Mouse (Mus musculus): ENCODE measurements around the gene Fam102a. TPM values are rescaled to one million over a fixed set of nuclear protein-coding genes. Genes with fewer than 3 reads are reported as not detected.

The Fam102a gene
- polyA plus RNA-seq, 1 experiment from 2014 or later, result 6.8 TPM

GRCm38 (mm10) chr2:32501754-32502324 lies 33.3 kb upstream of the Fam102a start:
- no peaks in the 10 kb centered on the region for H3K36me3 ChIP-seq

GRCm38 (mm10) chr2:32502843-32503242 lies 32.3 kb upstream of the Fam102a start:
- Histone ChIP-seq H3K27me3 (ENCODE audit: low read depth, poor library complexity, severe bottlenecking) (no peaks in the 10 kb centered on the region), H3K4me3 (no peak overlapping the region), H3K27ac (replicated peaks) (no peak overlapping the region), H3K36me3 (no peaks in the 10 kb centered on the region), H3K9me3 (replicated peaks) (peaks cover 9% of the 10 kb centered on the region), H3K4me1 (peaks cover 11% of the 10 kb centered on the region)
- WGBS, result 91% methylated on average over 12 of the region's 12 CpGs
- DNase-seq (ENCODE audit: low spot score), result no peak

More at GRCm38 (mm10) chr2:32501754-32502324, 33.3 kb upstream of the Fam102a start:
- no peak for DNase-seq (ENCODE audit: low spot score)
- H3K9me3 ChIP-seq (replicated peaks), result peaks cover 9% of the 10 kb centered on the region
- H3K4me1 ChIP-seq, result peaks cover 5% of the 10 kb centered on the region; the same call in 1 of the 2 replicates
- H3K27me3 ChIP-seq (ENCODE audit: low read depth, poor library complexity, severe bottlenecking), result no peaks in the 10 kb centered on the region
- peak overlapping the region; percentile 47; the same call in 1 of the 2 replicates for H3K27ac ChIP-seq (replicated peaks)
- WGBS, result 81% methylated on average over 5 of the region's 5 CpGs
- no peak overlapping the region for H3K4me3 ChIP-seq

- Histone ChIP-seq H3K4me3 (no peak overlapping the region), H3K9me3 (replicated peaks) (peaks cover 7% of the 10 kb centered on the region), H3K27ac (replicated peaks) (no peak overlapping the region), H3K27me3 (ENCODE audit: low read depth, poor library complexity, severe bottlenecking) (no peaks in the 10 kb centered on the region), H3K36me3 (no peaks in the 10 kb centered on the region), H3K4me1 (peaks cover 13% of the 10 kb centered on the region)
- no peak for DNase-seq (ENCODE audit: low spot score)
- 81% methylated on average over 3 of the region's 3 CpGs for WGBS
Observed at GRCm38 (mm10) chr2:32503588-32503987, 31.5 kb upstream of the Fam102a start.

GRCm38 (mm10) chr2:32505536-32505935 lies 29.6 kb upstream of the Fam102a start:
- Histone ChIP-seq H3K4me1 (peaks cover 27% of the 10 kb centered on the region), H3K9me3 (replicated peaks) (peaks cover 5% of the 10 kb centered on the region; the same call in 1 of the 2 replicates), H3K36me3 (no peaks in the 10 kb centered on the region), H3K27me3 (ENCODE audit: low read depth, poor library complexity, severe bottlenecking) (no peaks in the 10 kb centered on the region), H3K4me3 (no peak overlapping the region), H3K27ac (replicated peaks) (no peak overlapping the region)
- 95% methylated on average over 2 of the region's 2 CpGs for WGBS
- DNase-seq (ENCODE audit: low spot score), result no peak

- H3K27ac ChIP-seq (replicated peaks), result no peak overlapping the region; the same call in 1 of the 2 replicates
- DNase-seq (ENCODE audit: low spot score), result no peak
- H3K9me3 ChIP-seq (replicated peaks), result peaks cover 5% of the 10 kb centered on the region; the same call in 1 of the 2 replicates
- H3K4me1 ChIP-seq, result peaks cover 23% of the 10 kb centered on the region
- no peaks in the 10 kb centered on the region for H3K27me3 ChIP-seq (ENCODE audit: low read depth, poor library complexity, severe bottlenecking)
- no peak overlapping the region for H3K4me3 ChIP-seq
- H3K36me3 ChIP-seq, result no peaks in the 10 kb centered on the region
- 79% methylated on average over 22 of the region's 22 CpGs for WGBS
Observed at GRCm38 (mm10) chr2:32506673-32507668, 28.2 kb upstream of the Fam102a start.

- H3K9me3 ChIP-seq (replicated peaks), result peaks cover 5% of the 10 kb centered on the region; the same call in 1 of the 2 replicates
- no peak overlapping the region for H3K4me3 ChIP-seq
- H3K36me3 ChIP-seq, result no peaks in the 10 kb centered on the region
- WGBS, result 78% methylated on average over 9 of the region's 9 CpGs
- H3K27ac ChIP-seq (replicated peaks), result no peak overlapping the region
- no peak for DNase-seq (ENCODE audit: low spot score)
- peaks cover 23% of the 10 kb centered on the region for H3K4me1 ChIP-seq
- no peaks in the 10 kb centered on the region for H3K27me3 ChIP-seq (ENCODE audit: low read depth, poor library complexity, severe bottlenecking)
Observed at GRCm38 (mm10) chr2:32507906-32508305, 27.2 kb upstream of the Fam102a start.

GRCm38 (mm10) chr2:32509287-32509686 lies 25.8 kb upstream of the Fam102a start:
- H3K27ac ChIP-seq (replicated peaks), result peak overlapping the region; percentile 71
- DNase-seq (ENCODE audit: low spot score), result peak; percentile 50
- H3K27me3 ChIP-seq (ENCODE audit: low read depth, poor library complexity, severe bottlenecking), result no peaks in the 10 kb centered on the region
- no peak overlapping the region for H3K4me3 ChIP-seq
- H3K9me3 ChIP-seq (replicated peaks), result peaks cover 5% of the 10 kb centered on the region; the same call in 1 of the 2 replicates
- 38% methylated on average over 4 of the region's 4 CpGs for WGBS
- H3K4me1 ChIP-seq, result peaks cover 23% of the 10 kb centered on the region
- H3K36me3 ChIP-seq, result no peaks in the 10 kb centered on the region

GRCm38 (mm10) chr2:32509896-32510295 lies 25.2 kb upstream of the Fam102a start:
- peak overlapping the region; percentile 71 for H3K27ac ChIP-seq (replicated peaks)
- 56% methylated on average over 8 of the region's 8 CpGs for WGBS
- H3K4me3 ChIP-seq, result no peak overlapping the region
- DNase-seq (ENCODE audit: low spot score), result no peak
- no peaks in the 10 kb centered on the region for H3K36me3 ChIP-seq
- H3K4me1 ChIP-seq, result peaks cover 23% of the 10 kb centered on the region
- no peaks in the 10 kb centered on the region for H3K27me3 ChIP-seq (ENCODE audit: low read depth, poor library complexity, severe bottlenecking)
- peaks cover 5% of the 10 kb centered on the region; the same call in 1 of the 2 replicates for H3K9me3 ChIP-seq (replicated peaks)

- no peaks in the 10 kb centered on the region for H3K9me3 ChIP-seq (replicated peaks)
- H3K27me3 ChIP-seq (ENCODE audit: low read depth, poor library complexity, severe bottlenecking), result no peaks in the 10 kb centered on the region
- no peak overlapping the region for H3K4me3 ChIP-seq
- 91% methylated on average over 7 of the region's 7 CpGs for WGBS
- H3K27ac ChIP-seq (replicated peaks), result no peak overlapping the region
- no peaks in the 10 kb centered on the region for H3K36me3 ChIP-seq
- no peak for DNase-seq (ENCODE audit: low spot score)
- peaks cover 19% of the 10 kb centered on the region for H3K4me1 ChIP-seq
Observed at GRCm38 (mm10) chr2:32512592-32512991, 22.5 kb upstream of the Fam102a start.

- H3K4me1 ChIP-seq, result peaks cover 11% of the 10 kb centered on the region
- no peak for DNase-seq (ENCODE audit: low spot score)
- H3K27ac ChIP-seq (replicated peaks), result no peak overlapping the region
- no peaks in the 10 kb centered on the region for H3K9me3 ChIP-seq (replicated peaks)
- H3K27me3 ChIP-seq (ENCODE audit: low read depth, poor library complexity, severe bottlenecking), result no peaks in the 10 kb centered on the region
- H3K36me3 ChIP-seq, result no peaks in the 10 kb centered on the region
- 67% methylated on average over 6 of the region's 6 CpGs for WGBS
- H3K4me3 ChIP-seq, result no peak overlapping the region
Observed at GRCm38 (mm10) chr2:32514335-32514734, 20.8 kb upstream of the Fam102a start.

- H3K4me1 ChIP-seq, result 0 out of 2 replicates have a peak, but pooled peaks cover 3% of the 10 kb centered on the region
- DNase-seq (ENCODE audit: low spot score), result no peak
- no peak overlapping the region for H3K4me3 ChIP-seq
- no peaks in the 10 kb centered on the region for H3K36me3 ChIP-seq
- H3K27ac ChIP-seq (replicated peaks), result no peak overlapping the region
- no peaks in the 10 kb centered on the region for H3K9me3 ChIP-seq (replicated peaks)
- 88% methylated on average over 4 of the region's 4 CpGs for WGBS
- H3K27me3 ChIP-seq (ENCODE audit: low read depth, poor library complexity, severe bottlenecking), result no peaks in the 10 kb centered on the region
Observed at GRCm38 (mm10) chr2:32517233-32517867, 17.8 kb upstream of the Fam102a start.
